Mouse (Mus musculus) mouse trophoblast stem cell (cell line): Measurements from ENCODE around the gene Padi1.

Experiments
- in situ Hi-C, 2 experiments: fragments of 300-500 bp; cut with MseI, MboI; formaldehyde crosslinking; loops; 2 replicates in 1 of 2; 3 replicates in 1 of 2; pipeline ENCODE4 v1.15.1; 2025

Padi1 gene

GRCm38 (mm10) chr4:140845666-140846065, at the start of gene Padi1:
TSS of gene Padi1 (minus strand) at chr4:140845778.
- in situ Hi-C loops, result no loop called here

DNA sequence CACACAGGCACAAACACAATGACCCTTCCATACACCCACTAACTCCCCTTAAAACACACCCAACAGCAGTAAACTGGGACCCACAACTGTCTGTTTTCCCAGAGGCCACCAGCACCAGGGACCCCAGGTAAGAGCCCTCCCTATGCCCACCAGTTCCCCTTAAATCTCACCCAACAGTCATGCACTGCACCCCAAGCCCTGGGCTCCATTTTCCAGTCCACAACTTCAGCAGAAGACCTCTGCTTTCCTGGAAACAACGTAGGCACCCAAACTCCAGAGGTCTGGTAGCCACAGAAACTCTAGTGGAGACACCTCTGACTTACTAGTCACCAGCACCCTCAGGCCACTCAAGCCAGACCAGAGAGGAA, 46.6 kb upstream of the Padi1 start:
- in situ Hi-C loops, result no loop called here

- in situ Hi-C loops, result no loop called here
Measured at GRCm38 (mm10) chr4:140891525-140892162, 46.1 kb upstream of the Padi1 start.

- in situ Hi-C loops, result no loop called here
Measured at GRCm38 (mm10) chr4:140883852-140884251, 38.3 kb upstream of the Padi1 start.

DNA sequence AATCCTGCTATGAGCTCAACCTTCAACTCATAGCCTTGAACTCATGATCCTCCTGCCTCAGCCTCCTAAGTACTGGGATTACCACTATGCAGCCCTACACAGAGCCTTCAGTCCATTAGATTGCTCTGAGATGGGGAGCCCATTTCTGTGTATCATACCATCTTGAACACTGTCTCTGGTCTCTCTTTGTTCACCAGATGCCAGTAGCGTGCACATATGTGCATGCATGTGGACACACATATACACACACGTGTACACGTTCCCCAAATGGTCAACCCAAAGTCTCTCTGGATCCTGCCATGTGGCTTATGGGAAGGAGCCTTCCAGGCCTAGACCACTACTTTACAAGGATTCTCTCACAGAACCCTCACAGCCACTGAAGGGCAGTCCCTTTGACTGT, 37.4 kb upstream of the Padi1 start:
- in situ Hi-C loops, result no loop called here

DNA sequence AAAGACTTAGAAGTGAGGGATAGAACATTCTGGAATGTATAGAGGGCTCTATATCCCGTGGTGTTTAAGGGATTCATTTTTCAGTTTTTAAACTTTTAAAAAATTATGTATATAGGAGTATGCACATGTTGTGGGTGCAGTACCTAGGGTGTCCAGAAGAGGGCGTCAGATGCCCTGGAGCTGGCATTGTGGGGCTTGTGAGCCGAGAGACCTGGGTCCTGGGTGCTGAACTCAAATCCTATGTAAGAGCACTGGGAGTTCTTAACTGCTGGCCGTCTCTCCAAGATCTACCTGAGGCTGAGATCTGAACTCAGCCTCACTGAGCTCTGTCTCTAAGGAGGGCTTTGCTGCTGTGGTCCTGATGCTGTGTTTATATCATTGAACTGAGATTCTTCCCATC, 36.8 kb upstream of the Padi1 start:
- in situ Hi-C loops, result no loop called here

DNA sequence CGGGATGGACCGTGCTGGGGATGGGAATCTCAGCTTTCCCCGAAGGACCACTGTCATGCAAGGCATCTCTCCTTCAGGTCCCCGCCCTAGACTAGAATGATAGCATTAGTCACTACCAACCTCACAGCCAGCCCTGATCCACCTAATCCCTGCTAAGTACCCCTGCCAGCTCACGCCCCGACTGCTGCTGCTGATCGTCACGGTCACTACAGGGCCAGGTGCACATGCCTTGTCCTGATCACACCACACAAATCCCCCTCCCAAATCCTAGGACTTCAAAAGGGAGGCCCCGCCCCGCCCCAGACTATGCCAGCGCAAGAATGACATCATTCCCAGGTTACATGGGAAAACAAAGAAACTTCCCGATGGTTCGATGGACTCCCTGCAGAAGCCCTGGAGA, 36.2 kb upstream of the Padi1 start:
- in situ Hi-C loops, result no loop called here

DNA sequence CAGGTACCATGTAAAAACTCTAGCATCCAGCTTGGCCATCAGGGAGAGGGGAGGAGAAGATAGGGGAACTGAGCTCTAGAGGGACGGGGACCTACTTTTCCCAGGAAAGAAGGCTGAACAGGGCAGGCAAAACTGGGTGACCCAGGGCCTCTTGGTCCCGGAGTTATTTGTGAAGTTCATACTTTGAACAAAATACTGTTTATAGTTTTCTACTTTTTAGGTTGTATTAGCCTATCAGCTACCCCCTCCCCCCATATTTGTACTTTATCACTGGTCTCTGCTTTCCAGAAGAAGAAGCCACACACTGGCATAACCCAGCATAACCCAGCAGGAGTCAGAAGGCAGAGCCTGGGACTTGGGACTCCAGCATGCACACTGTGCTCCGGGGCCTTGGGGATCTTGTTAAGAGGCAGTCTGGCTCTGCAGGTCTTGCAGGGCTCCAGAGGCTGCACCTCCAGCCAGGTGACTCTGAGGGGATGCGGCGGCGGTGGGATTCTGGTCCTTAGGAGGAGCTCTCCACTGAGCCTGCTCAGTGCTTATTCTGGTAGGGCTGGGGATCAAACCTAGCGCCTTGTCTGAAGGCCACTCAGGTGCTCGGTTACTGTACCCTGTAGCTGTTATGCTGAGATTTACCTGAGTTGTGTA, 35.6 kb upstream of the Padi1 start:
- in situ Hi-C loops, result no loop called here

DNA sequence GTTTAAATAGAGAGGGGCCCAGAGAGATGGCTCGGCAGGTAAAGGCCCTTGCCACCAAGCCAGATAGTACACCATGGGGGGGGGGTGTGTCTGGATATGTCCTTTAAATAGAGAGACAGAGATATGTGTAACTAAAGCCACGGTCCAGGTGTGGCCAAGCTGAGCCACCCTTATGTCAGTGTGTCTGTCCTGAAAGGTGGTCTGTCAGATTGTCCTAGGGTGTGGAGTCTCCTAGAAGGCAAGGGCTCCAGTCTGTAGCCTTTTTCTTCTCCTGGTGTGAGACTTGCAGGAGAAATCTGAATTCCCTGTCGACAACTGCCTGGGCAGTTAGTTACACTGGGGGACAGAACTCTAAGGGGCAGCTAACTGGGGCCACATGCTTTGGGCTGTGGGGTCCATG, 34.6 kb upstream of the Padi1 start:
- in situ Hi-C loops, result no loop called here

DNA sequence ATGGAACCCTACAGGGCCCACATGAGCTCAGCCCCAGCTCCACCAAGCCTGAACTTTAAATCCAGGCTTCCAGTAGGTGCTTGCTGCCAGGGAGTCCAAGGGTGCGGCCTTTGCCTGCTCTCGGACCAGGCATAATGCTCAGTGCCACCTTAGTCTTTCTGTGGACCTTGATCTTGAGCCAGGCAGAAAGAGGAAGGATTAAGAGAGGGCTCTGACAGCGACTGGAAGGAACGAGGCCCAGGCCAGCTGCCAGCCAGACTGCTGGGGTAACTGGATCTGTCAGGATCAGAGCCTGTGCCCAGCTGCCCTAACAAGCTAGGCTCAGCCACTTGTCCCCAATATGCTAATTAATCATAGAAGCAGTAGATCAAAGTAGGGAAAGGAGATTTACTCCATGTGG, 34.2 kb upstream of the Padi1 start:
- in situ Hi-C loops, result no loop called here

GRCm38 (mm10) chr4:140879116-140879515, 33.5 kb upstream of the Padi1 start:
- in situ Hi-C loops, result no loop called here

DNA sequence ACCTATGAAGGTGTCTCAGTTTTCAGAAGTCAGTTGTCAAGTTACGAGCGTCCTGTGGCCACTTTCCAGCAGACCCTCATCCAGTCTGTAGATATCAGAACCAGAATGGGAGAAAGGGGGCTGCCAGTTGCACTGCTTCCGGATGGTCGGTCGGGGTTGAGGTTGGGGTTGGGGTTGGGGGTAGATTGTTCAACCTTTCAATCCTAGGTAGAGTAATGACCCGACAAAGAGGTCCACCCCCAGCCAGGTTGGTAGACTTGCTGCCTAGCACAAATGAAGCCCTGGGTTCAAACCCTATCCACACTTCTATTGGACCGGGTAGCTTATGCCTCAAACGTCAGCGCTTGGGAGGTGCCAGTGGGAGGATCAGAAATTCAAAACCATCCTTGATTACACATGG, 33.1 kb upstream of the Padi1 start:
- in situ Hi-C loops, result no loop called here

- in situ Hi-C loops, result no loop called here
Measured at GRCm38 (mm10) chr4:140877441-140877840, 31.9 kb upstream of the Padi1 start.

DNA sequence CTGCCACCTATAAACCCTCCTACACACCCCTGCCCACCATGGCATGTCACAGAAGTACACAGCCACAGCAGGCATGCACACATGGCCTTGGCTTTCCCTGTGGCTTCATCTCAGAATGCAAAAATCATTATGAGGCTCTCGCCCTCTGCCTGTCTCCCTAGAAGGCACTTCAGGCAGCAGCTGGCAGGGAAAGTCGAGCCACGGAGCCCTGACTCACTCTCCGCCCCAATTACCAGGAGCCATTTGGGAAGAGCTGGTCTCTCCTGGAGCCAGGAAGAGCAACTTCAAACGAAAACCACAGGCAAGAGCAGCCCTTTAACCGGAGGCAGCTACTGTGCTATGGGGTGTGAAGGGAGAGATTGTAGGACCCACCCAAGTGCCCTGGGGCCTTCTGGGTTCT, 31.1 kb upstream of the Padi1 start:
- in situ Hi-C loops, result no loop called here

GRCm38 (mm10) chr4:140876161-140876560, 30.6 kb upstream of the Padi1 start:
- in situ Hi-C loops, result no loop called here

GRCm38 (mm10) chr4:140873011-140873410, 27.4 kb upstream of the Padi1 start:
- in situ Hi-C loops, result no loop called here

- in situ Hi-C loops, result no loop called here
Measured at GRCm38 (mm10) chr4:140872686-140872992, 27.1 kb upstream of the Padi1 start.

GRCm38 (mm10) chr4:140871851-140872685, 26.5 kb upstream of the Padi1 start:
- in situ Hi-C loops, result no loop called here

GRCm38 (mm10) chr4:140871376-140871775, 25.8 kb upstream of the Padi1 start:
- in situ Hi-C loops, result no loop called here

GRCm38 (mm10) chr4:140870876-140871275, 25.3 kb upstream of the Padi1 start:
- in situ Hi-C loops, result no loop called here

- in situ Hi-C loops, result no loop called here
Measured at GRCm38 (mm10) chr4:140869945-140870344, 24.4 kb upstream of the Padi1 start.

DNA sequence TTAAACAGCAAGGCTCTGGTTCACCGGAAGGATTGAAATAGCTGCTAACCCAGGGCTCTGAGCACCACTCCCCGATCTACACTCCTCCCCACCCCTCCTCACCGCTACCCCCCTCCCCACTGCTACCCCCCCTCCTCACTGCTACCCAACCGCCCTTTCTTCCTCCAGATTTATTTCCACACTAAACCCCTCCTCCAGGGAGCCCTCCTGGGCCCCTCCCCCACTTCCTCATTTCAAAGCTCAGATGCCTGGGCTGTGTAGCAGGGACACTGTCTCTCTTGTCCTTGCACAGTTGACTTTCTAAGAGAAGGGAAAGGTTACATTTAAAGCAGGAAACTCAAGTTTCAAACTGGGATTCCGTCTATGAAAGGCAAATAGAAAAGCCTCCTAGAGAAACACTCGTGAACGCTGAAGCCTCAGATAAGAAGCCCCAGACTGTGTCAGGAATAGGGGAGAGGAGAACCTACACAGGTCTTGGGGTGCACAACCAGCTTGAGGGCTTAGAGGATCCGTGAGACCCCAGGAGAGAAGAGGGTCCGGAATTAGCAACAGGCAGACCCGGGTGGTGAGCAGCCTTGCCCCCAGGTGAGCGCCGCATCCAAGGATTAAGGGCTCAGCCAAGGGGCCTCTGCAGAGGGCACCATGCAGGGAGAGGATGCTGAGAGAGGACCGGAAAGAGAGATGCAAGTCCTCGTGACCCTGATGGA, 23.1 kb upstream of the Padi1 start:
- in situ Hi-C loops, result no loop called here
